Mouse (Mus musculus) erythroblast, embryonic 14.5 days (primary cell): ENCODE data around the gene Capn11.

Experiments used
- GATA1 ChIP-seq: IDR thresholded peaks from 2 replicates; pipeline ENCODE4 v1.6.1; 2012; ENCODE audit warnings: low read length, inconsistent platforms, mixed read lengths
- TAL1 ChIP-seq: IDR thresholded peaks from 3 replicates; pipeline ENCODE4 v1.6.1; 2012; ENCODE audit warnings: low read length, inconsistent platforms, mixed read lengths

DNA sequence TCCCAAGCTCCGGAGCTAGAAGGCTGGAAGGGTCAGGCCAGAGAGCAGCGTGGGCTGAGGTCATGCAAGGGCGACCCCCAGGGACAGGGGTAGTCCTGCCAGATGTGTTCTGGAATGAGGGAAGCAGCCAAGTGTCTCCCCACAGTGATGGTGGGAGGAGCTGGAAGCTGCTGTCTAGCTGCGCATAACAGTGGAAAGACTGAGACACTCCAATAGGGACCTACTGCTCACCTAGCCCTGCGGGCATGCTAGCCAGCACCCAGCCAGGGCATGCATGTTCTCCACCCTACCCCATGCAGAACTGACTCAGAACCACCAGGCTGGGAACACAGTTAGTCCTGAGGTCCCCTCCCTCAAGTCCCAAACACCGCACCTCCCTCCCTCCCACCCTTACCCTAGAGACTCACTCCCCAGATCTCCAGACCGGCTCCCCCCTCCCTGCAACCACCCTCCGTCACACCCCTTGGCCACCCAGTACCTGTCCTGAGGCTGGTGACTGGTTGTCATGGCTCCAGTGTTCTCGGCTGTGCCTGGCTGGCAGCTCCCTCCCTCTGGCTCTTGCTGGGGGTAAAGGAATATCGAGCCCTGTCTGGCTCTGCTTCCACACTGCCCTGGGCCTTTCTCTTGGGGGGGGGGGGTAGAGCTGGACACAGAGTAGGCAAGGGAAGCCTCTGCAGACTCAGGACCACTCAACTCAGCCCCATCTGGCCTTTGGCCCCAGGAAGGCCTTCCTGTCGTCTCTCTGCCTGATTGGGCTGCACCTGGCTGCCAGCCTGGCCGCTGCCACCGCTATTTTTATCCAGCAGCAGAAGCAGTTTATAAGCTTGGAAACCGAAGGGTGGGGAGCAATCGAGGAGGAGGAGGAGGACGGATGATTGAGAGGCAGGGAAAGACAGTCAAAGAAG is 67.2 kb downstream of the Capn11 start:
- TF ChIP-seq TAL1 (no peak), GATA1 (no peak)
